Mouse (Mus musculus) limb, embryonic 13.5 days (tissue): ENCODE results near the gene Tomm6. TPM values are rescaled to one million over a fixed set of nuclear protein-coding genes. Genes with fewer than 3 reads are reported as not detected.
"Not testable (repeated sequence)": the region's sequence is repeated elsewhere in the genome, so short reads cannot be mapped to it uniquely, and the experiment has no call there.

ENCODE experiments used
- ATAC-seq: fragments of 200-750 bp; cut with Nextera tagmentation; 2 replicates; pipeline ENCODE4 v1.8.0; 2017; ENCODE audit warnings: low read depth, moderate number of reproducible peaks, moderate TSS enrichment; ENCODE audit not compliant: low FRiP score
- H3K27ac ChIP-seq: fragments of 300-500 bp; sonication (generic); 2 replicates; pipeline ENCODE4 v1.5.1; 2015; ENCODE audit warnings: inconsistent platforms, mild to moderate bottlenecking, moderate library complexity
- H3K27me3 ChIP-seq: fragments of 300-500 bp; sonication (generic); 2 replicates; pipeline ENCODE4 v1.6.1; 2015; ENCODE audit warnings: mild to moderate bottlenecking, inconsistent platforms
- H3K36me3 ChIP-seq: fragments of 300-500 bp; sonication (generic); 2 replicates; pipeline ENCODE4 v1.6.1; 2015; ENCODE audit warnings: inconsistent platforms, mild to moderate bottlenecking, moderate library complexity
- H3K4me1 ChIP-seq: fragments of 300-500 bp; sonication (generic); 2 replicates; pipeline ENCODE4 v1.6.1; 2015; ENCODE audit warnings: inconsistent platforms
- H3K4me2 ChIP-seq: fragments of 300-500 bp; sonication (generic); replicated peaks from 2 replicates; pipeline ENCODE4 v1.6.1; 2015; ENCODE audit warnings: inconsistent platforms, mild to moderate bottlenecking, moderate library complexity
- H3K4me3 ChIP-seq: fragments of 300-500 bp; sonication (generic); 2 replicates; pipeline ENCODE4 v1.5.1; 2015; ENCODE audit warnings: moderate library complexity, mild to moderate bottlenecking, inconsistent platforms
- H3K9ac ChIP-seq: fragments of 300-500 bp; sonication (generic); 2 replicates; pipeline ENCODE4 v1.6.1; 2015; ENCODE audit warnings: mild to moderate bottlenecking, inconsistent platforms
- H3K9me3 ChIP-seq: fragments of 300-500 bp; sonication (generic); 2 replicates; pipeline ENCODE4 v1.6.1; 2016; ENCODE audit warnings: inconsistent platforms
- whole genome bisulfite sequencing: fragments of 180-500 bp; shearing (Covaris S2); methylation state at CpG from one replicate; pipeline ENCODE4 v1.1.7; 2015; 5-methylcytosine and 5-hydroxymethylcytosine counted together
- polyA plus RNA-seq: library from polyadenylated mRNA; unstranded; fragments of >200 nt; fragmentation: Nextera tagmentation; extraction: Ambion mirVana; gene quantifications from 2 replicates; pipeline ENCODE4 v1.2.1, GENCODE M21; 2015

Gene Tomm6
- polyA plus RNA-seq, 1 experiment from 2014 or later = 363 TPM

- Histone ChIP-seq H3K9me3 (no peaks in the 10 kb centered on the region), H3K27me3 (peaks cover 23% of the 10 kb centered on the region), H3K36me3 (peaks cover 19% of the 10 kb centered on the region), H3K4me1 (peaks cover 15% of the 10 kb centered on the region), H3K9ac (peak overlapping the region; percentile 68), H3K27ac (no peak overlapping the region), H3K4me2 (peak overlapping the region; percentile 89), H3K4me3 (peak overlapping the region; percentile 48)
- ATAC-seq = peak; percentile 52
- 15% methylated on average over 14 of the region's 14 CpGs for WGBS
Measured at GRCm38 (mm10) chr17:47671988-47672310, 16.2 kb downstream of the Tomm6 start.

DNA sequence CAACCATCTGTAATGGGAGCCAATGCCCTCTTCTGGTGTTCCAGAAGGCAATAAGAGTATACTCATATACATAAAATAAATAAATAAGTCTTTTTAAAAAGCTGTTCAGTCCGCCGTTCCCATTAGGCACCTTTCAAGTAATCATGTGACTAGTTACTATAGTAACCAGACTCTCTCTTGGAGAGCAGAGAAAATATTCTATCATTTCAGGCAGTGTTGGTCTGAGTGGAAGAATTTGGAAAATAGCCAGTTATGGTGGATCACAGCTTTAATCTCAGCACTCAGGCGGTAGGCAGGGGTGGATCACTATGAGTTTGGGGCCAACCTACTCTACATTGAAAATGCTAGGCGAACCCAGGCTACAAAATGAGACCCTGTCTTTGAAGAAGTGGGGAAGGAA, 19.0 kb downstream of the Tomm6 start:
- WGBS = 80% methylated on average over 4 of the region's 4 CpGs
- ATAC-seq = no peak

DNA sequence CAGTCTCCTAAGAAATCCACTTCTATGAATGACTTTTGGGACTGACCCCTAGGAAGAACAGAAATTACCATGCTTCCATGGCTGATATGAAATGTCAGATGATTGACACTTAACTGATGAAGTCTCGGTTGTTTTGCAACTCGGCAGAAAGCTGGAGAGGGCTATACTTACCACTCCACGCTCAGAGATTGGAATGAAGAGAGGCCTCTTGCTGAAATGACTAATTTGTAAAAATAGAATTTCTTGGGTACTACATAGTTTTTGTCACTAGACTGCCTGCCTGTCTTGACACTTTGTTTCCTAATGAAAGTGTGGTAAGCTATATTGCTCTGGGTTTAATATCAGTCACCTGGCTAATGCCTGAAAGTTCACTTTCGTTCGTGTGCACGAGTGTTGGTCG, 23.7 kb downstream of the Tomm6 start:
- Histone ChIP-seq H3K4me2 (no peak overlapping the region), H3K4me3 (no peak overlapping the region), H3K36me3 (no peaks in the 10 kb centered on the region; the same call in 1 of the 2 replicates), H3K9ac (no peak overlapping the region), H3K27me3 (no peaks in the 10 kb centered on the region), H3K4me1 (no peaks in the 10 kb centered on the region), H3K9me3 (no peaks in the 10 kb centered on the region), H3K27ac (no peak overlapping the region)
- WGBS = 91% methylated on average over 7 of the region's 7 CpGs
- no peak for ATAC-seq

More for the DNA sequence above, 19.0 kb downstream of the Tomm6 start:
- Histone ChIP-seq H3K4me2 (no peak overlapping the region), H3K27me3 (peaks cover 23% of the 10 kb centered on the region), H3K4me1 (peaks cover 15% of the 10 kb centered on the region), H3K36me3 (peaks cover 8% of the 10 kb centered on the region), H3K9me3 (no peaks in the 10 kb centered on the region), H3K9ac (no peak overlapping the region), H3K27ac (no peak overlapping the region), H3K4me3 (no peak overlapping the region)

DNA sequence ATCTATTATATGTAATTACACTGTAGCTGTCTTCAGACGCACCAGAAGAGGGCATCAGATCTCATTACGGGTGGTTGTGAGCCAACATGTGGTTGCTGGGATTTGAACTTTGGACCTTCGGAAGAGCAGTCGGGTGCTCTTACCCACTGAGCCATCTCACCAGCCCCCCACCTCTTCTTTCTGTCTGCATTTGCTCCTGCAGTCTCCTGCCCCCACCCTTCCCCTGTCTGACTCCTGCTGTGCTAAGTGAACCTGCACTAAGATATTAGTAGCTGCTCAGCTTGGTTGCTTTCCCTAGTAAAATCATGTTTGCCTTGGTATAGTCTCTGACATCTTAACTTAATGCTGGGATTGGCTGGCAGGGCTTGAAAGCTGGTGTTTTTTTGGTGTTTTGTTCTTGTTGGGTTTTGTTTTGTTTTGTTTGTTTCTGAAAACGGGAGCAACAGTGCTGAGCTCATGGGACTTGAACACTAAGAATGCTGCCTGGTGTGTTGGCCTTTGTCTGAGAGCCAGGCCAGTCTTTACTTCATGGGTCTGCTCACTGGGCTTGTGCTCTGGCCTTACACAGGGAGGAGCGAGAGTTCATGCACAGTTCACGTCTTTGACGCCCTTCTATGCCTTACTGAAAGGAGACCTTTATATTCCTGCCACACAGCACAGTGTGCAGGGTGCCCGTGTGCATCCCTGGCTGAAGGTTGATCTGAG, 25.0 kb downstream of the Tomm6 start:
- no peaks in the 10 kb centered on the region for H3K4me1 ChIP-seq
- H3K9me3 ChIP-seq = no peaks in the 10 kb centered on the region
- no peak overlapping the region for H3K27ac ChIP-seq
- H3K4me3 ChIP-seq = no peak overlapping the region
- no peak overlapping the region for H3K4me2 ChIP-seq
- H3K9ac ChIP-seq = no peak overlapping the region
- 71% methylated on average over 9 of the region's 9 CpGs for WGBS
- H3K27me3 ChIP-seq = no peaks in the 10 kb centered on the region
- no peak for ATAC-seq
- no peaks in the 10 kb centered on the region; the same call in 1 of the 2 replicates for H3K36me3 ChIP-seq

- Histone ChIP-seq H3K36me3 (peaks cover 3% of the 10 kb centered on the region; the same call in 1 of the 2 replicates), H3K9me3 (no peaks in the 10 kb centered on the region), H3K27ac (no peak overlapping the region), H3K27me3 (no peaks in the 10 kb centered on the region), H3K4me3 (no peak overlapping the region), H3K9ac (no peak overlapping the region), H3K4me1 (no peaks in the 10 kb centered on the region), H3K4me2 (no peak overlapping the region)
- ATAC-seq = no peak
- WGBS = 84% methylated on average over 3 of the region's 3 CpGs
Measured at GRCm38 (mm10) chr17:47658741-47659243, 29.4 kb downstream of the Tomm6 start.

DNA sequence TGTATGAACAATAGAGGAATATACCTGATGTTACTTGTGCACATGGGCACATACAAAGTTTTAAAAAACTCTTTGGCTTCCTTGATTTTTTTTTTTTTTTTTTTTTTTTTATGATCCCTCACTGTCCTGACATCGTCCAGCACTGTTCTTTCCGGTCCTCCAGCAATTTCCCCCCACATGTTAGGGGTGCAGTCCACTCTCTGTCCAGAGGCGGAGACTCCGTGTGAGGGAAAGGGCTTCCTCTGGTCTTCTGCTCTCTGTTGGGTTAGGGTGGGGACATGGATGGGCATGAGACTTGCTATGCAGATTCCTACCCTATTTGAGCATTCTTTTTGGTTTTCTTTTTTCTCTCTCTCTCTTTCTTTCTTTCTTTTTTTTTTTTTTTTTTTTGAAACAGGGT, 30.3 kb downstream of the Tomm6 start:
- ATAC-seq = no peak
- no peak overlapping the region for H3K9ac ChIP-seq
- peaks cover 6% of the 10 kb centered on the region; the same call in 1 of the 2 replicates for H3K36me3 ChIP-seq
- no peak overlapping the region for H3K27ac ChIP-seq
- H3K27me3 ChIP-seq = no peaks in the 10 kb centered on the region
- 79% methylated on average over 4 of the region's 4 CpGs for WGBS
- no peak overlapping the region for H3K4me3 ChIP-seq
- no peaks in the 10 kb centered on the region for H3K4me1 ChIP-seq
- no peaks in the 10 kb centered on the region for H3K9me3 ChIP-seq
- no peak overlapping the region for H3K4me2 ChIP-seq

DNA sequence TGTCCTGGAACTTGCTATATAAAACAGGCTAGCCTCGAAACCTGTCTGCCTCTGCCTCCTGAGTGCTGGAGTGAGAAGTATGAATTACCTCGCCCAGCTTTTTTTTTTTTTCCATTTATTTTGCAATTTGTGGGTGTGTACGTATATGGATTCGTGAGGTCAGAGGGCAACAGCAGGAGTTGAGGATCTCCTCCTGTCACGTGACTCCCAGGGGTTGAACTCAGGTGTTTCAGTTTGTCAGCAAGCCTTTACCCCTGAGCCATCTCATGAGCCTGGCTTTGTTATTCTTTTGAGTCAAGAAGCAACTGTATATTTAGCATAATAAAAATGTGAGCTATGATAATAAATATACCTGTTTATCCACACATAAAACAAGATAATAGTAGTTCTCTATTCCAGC, 32.5 kb downstream of the Tomm6 start:
- Histone ChIP-seq H3K4me3 (no peak overlapping the region), H3K4me2 (no peak overlapping the region), H3K27ac (no peak overlapping the region), H3K9ac (no peak overlapping the region), H3K27me3 (no peaks in the 10 kb centered on the region), H3K36me3 (peaks cover 6% of the 10 kb centered on the region; the same call in 1 of the 2 replicates), H3K9me3 (no peaks in the 10 kb centered on the region), H3K4me1 (no peaks in the 10 kb centered on the region)
- WGBS = 76% methylated on average over 5 of the region's 5 CpGs
- no peak for ATAC-seq

DNA sequence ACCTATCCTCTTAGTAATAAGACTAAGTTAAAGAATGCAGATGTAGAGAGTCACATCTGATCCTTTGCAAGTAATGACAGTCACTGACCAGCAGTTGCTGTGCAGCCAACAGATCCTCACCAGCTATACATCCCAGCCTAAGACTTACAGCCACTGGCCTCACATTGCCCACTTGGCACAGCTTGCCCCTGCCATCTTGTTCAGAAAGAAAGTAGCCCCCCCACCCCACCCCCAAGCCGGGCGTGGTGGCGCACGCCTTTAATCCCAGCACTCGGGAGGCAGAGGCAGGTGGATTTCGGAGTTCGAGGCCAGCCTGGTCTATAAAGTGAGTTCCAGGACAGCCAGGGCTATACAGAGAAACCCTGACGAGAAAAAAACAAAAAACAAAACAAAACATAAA, 33.8 kb downstream of the Tomm6 start:
- not testable (repeated sequence) for H3K36me3 ChIP-seq, H3K27ac ChIP-seq, H3K4me2 ChIP-seq, H3K27me3 ChIP-seq, H3K9ac ChIP-seq, H3K9me3 ChIP-seq, H3K4me3 ChIP-seq, H3K4me1 ChIP-seq, ATAC-seq
- 92% methylated on average over 8 of the region's 8 CpGs for WGBS

GRCm38 (mm10) chr17:47651953-47652352, 36.2 kb downstream of the Tomm6 start:
- H3K9ac ChIP-seq = no peak overlapping the region
- H3K4me2 ChIP-seq = no peak overlapping the region
- ATAC-seq = no peak
- H3K27me3 ChIP-seq = no peaks in the 10 kb centered on the region
- 85% methylated on average over 2 of the region's 2 CpGs for WGBS
- no peaks in the 10 kb centered on the region for H3K4me1 ChIP-seq
- no peaks in the 10 kb centered on the region for H3K9me3 ChIP-seq
- peaks cover 6% of the 10 kb centered on the region; the same call in 1 of the 2 replicates for H3K36me3 ChIP-seq
- no peak overlapping the region for H3K27ac ChIP-seq
- H3K4me3 ChIP-seq = no peak overlapping the region

GRCm38 (mm10) chr17:47648966-47649365, 39.2 kb downstream of the Tomm6 start:
- Histone ChIP-seq H3K36me3 (peaks cover 3% of the 10 kb centered on the region; the same call in 1 of the 2 replicates), H3K27me3 (no peaks in the 10 kb centered on the region), H3K4me1 (no peaks in the 10 kb centered on the region), H3K9ac (no peak overlapping the region), H3K4me2 (no peak overlapping the region), H3K4me3 (no peak overlapping the region), H3K9me3 (no peaks in the 10 kb centered on the region), H3K27ac (no peak overlapping the region)
- 65% methylated on average over 4 of the region's 4 CpGs for WGBS
- no peak for ATAC-seq

DNA sequence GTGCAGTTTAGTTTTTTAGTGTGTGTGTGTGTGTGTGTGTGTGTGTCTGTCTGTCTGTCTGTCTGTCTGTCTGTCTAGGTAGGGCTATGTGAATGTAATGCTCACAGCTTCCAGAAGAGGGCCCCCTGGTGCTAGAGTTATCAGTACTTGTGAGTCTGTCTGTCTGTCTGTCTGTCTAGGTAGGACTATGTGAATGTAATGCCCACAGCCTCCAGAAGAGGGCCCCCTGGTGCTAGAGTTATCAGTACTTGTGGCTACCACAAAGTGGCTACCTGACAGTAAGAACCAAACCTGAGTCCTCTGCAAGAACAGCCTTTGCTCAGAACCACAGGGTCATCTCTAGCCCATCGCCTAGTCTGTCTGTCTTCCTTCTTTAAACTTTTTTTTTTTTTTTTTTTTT, 41.5 kb downstream of the Tomm6 start:
- ATAC-seq = no peak
- Histone ChIP-seq H3K4me2 (no peak overlapping the region), H3K4me1 (no peaks in the 10 kb centered on the region), H3K9ac (no peak overlapping the region), H3K36me3 (no peaks in the 10 kb centered on the region), H3K27me3 (no peaks in the 10 kb centered on the region), H3K27ac (no peak overlapping the region), H3K9me3 (no peaks in the 10 kb centered on the region), H3K4me3 (no peak overlapping the region)
- 67% methylated on average over 1 of the region's 1 CpGs for WGBS

DNA sequence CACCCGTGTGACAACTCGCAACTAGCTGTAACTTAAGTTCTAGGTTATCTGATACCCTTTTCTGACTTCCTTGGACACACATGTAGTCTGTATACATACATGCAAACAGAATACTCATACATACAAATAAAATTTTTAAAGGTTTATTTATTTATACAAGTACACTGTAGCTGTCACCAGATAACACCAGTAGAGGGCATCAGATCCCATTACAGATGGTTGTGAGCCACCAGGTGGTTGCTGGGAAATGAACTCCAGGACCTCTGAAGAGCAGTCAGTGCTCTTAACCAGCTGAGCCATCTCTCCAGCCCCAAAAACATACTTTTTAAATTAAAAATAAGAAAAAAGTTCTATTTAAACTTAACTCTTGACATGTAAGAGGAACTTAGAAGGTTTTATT, 45.2 kb downstream of the Tomm6 start:
- WGBS = 87% methylated on average over 2 of the region's 2 CpGs
- H3K4me3 ChIP-seq = no peak overlapping the region
- no peaks in the 10 kb centered on the region for H3K9me3 ChIP-seq
- no peak overlapping the region for H3K4me2 ChIP-seq
- ATAC-seq = no peak
- H3K36me3 ChIP-seq = no peaks in the 10 kb centered on the region
- H3K27ac ChIP-seq = no peak overlapping the region
- no peaks in the 10 kb centered on the region for H3K27me3 ChIP-seq
- no peaks in the 10 kb centered on the region for H3K4me1 ChIP-seq
- H3K9ac ChIP-seq = no peak overlapping the region
